Mouse (Mus musculus) regulatory T cell (primary cell): ENCODE measurements around the gene Prkg1.

Source experiments
- in situ Hi-C: fragments of 300-600 bp; cut with MboI, MseI; formaldehyde crosslinking; loops from one replicate; pipeline ENCODE4 v1.15.1; 2025; ENCODE audit warnings: high pct_unique_total_duplicates

Prkg1 gene

DNA sequence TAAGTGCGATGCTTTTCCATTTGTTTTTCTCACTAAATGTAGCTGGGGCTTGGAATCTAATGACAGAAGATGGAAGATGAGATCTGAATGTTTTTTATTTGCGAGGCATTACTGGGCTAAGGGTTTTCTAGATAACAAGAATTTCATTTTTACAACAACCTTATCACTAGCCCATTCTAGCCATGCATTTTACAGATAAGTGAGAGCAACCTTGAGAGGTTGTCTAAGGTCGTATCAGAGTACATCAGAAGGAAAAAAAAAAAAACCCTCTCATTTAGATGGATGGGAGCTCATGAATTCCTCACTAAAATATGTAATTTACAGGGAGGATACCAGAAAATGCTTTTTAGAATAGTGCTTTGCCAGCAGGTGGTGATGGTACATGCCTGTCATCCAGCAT, 863.8 kb downstream of the Prkg1 start:
- in situ Hi-C loops: no loop called here

DNA sequence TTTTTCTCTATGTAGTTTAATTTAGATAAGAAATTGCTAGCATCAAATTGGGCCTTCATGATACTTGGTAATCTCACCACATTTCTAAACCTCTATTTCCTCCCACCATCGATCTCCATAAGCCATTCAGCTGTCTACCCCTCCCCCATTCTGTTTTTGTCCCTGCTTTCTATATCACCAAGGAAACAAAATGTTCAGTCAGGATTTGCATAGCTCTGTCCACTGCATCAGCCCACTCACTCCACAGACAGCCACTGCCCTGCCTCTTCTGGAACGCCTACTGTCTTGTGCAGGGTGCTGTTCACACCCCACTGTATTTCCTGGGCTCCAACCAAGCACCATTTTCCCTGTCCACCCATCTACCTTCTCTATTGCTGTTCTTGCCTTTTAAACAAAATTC, 874.5 kb downstream of the Prkg1 start:
- in situ Hi-C loops: no loop called here

DNA sequence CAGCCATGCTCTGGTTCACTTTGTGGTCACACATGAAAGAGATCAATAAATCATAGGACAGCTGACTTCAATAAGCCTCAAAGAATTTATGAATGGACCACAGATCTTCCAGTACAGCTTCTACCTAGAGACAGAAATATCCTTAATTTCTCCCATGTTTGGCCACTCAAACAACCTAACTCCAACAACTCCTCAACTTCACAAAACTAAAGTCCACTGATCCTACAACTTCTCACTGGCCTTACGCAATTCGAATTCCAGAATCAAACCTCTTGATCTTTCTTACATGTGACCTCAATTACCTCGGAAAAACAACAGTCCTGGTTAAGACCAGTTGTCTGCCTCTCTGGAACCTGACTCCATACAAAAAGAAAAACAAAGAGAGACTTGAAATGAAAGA, 875.0 kb downstream of the Prkg1 start:
- in situ Hi-C loops: no loop called here

DNA sequence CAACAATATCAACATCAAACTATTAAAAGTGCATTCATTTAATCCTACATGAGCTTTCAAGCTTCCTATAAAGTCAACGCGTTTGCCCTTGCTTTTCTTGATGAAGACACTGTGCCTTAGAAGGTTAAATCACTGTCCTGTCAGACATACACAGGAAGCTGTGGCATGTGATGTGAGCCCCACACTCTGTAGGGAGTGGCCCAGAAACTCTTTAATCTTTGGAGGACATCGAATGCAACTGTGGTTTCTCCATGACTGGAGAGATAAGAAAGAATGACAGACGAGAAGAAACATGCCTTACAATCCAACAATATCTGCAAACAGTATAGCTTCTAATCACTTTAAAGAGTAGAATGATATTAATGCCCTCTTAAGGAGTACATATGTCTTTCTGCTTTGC, 903.4 kb downstream of the Prkg1 start:
- in situ Hi-C loops: no loop called here

DNA sequence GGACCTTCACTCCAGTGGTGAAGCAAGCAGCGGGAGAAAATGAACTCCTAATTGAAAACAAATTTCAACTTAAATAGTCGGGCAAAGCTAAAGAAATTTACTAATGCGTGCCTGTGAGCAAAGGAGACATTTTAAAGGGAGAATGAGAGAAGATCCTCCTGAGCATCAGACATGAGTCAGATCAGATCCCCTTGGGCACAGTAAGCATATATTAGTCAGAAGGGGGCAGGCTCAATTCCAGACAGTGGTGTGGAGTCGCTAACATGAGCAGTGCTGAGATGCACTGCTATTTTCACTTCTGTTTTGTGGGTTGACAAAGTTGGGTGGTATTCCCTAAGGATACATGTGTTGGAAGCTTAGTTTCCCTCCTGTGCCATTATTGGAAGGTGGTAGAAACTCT, 913.8 kb downstream of the Prkg1 start:
- in situ Hi-C loops: no loop called here

DNA sequence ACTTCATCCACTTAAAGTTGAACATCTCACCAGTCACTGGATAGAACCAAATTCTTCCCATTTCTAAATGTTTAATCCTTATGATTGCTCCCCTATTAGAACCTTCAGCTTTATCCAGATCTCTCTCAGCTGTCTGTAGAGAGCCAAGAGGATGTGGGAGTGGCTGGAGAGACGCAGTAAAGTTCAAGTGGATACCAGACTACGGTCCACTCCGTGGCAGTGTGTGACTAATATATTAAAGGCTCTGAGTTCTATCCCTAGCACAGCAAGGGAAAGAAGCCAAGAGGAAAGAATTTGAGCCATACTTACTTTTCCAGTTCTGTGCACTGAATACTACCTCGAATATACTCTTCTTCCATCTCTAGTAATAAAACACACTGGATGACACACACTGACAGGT, 919.9 kb downstream of the Prkg1 start:
- in situ Hi-C loops: loop anchor here (10.0 to 25.0 kb wide), 2 partner anchors 420 to 917 kb away; partner anchors contain the start of gene Prkg1

- in situ Hi-C loops: loop anchor here (10.0 to 25.0 kb wide), 2 partner anchors 421 to 919 kb away; partner anchors contain the start of gene Prkg1
Observed at GRCm38 (mm10) chr19:30843637-30844036, 921.2 kb downstream of the Prkg1 start.

- in situ Hi-C loops: loop anchor here (10.0 to 25.0 kb wide), 2 partner anchors 422 to 919 kb away; partner anchors contain the start of gene Prkg1
Observed at GRCm38 (mm10) chr19:30843052-30843564, 921.7 kb downstream of the Prkg1 start.

DNA sequence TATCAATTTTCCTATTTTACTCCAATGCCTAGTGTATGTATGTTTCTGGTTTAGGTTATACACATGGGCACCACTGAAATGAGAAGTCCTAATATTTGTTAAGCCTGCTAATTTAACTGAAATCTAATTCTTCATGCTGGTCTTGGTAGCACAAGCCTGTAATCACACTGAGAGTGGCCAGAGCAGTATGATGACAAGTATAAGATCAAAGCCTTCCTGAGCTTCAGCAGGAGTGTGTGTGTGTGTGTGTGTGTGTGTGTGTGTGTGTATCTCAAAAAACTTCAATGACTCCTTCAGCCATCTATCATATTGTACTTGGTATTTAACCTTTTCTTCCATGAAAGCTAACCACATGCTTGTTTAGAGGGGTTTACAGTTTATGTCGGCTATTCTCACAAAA, 922.2 kb downstream of the Prkg1 start:
- in situ Hi-C loops: loop anchor here (10.0 to 25.0 kb wide), 2 partner anchors 422 to 920 kb away; partner anchors contain the start of gene Prkg1

GRCm38 (mm10) chr19:30833045-30833651, 931.7 kb downstream of the Prkg1 start:
- in situ Hi-C loops: loop anchor here (25.0 kb wide), 1 partner anchor 929 kb away; the partner anchor contains the start of gene Prkg1

DNA sequence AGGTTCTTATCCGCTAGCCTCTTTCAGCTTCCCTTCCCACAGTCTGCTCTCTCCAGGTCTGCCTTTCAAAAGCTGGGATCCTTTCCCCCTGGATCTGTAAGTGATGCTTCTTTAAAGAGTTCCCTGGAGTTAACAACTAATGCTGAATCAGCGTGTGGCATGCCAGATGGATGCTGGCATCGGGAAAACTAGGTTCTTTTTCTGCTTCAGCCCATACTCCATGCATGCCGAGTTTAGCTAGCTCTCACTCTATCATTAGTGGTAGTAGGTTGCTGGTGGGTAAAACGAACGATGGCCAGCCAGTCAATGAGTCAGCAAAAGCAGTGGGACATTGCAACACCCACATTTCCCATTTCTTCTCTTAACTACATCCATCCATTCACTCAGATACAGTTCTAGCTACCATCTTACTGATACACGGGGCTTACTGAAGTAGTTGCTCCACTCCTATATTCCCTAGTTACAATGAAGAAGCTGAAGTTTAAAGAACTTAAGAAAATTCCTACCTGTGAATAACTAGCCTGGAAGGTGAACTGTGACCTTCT, 935.5 kb downstream of the Prkg1 start:
- in situ Hi-C loops: loop anchor here (25.0 kb wide), 1 partner anchor 933 kb away; the partner anchor contains the start of gene Prkg1

GRCm38 (mm10) chr19:30827820-30828219, 937.0 kb downstream of the Prkg1 start:
- in situ Hi-C loops: loop anchor here (25.0 kb wide), 1 partner anchor 934 kb away; the partner anchor contains the start of gene Prkg1

DNA sequence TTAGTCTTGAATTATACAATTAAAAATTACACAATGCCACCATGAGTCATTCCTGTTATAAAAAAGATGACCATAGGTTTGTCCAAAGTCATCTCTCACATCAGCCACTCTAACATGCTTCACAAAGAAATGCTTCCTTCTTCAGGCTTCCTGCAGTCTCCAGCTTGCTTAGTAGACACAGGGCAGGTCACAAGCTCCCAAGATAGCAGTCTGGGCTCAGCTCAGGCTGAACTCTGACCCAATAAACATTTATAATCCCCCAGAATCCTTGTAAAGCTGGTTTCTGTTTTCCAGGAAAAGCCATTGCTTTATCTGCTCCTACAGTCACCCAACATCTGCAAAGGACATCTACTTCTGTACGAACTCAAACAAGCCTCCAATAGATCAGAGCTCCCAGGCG, 938.7 kb downstream of the Prkg1 start:
- in situ Hi-C loops: loop anchor here (25.0 kb wide), 1 partner anchor 936 kb away; the partner anchor contains the start of gene Prkg1

DNA sequence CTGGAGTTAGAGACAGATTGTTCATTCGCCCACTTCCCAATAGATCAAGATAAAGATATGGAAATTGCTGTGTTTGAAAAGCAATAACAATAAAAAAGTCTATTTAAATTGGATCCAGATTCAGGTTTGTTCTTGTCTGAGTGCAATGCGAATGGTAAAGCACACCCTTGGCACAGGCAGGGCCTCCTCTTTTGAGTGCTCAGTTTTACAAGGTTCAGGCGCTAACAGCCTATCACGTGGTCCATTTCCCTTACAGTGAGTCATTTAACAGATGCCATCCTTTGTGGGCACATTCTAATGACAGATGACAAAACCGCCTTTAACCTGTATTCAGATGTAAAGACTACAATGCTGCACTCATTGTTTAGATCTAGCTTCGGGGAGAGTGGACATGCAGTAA, 949.2 kb downstream of the Prkg1 start:
- in situ Hi-C loops: no loop called here

GRCm38 (mm10) chr19:30806265-30806664, 958.6 kb downstream of the Prkg1 start:
- in situ Hi-C loops: no loop called here

DNA sequence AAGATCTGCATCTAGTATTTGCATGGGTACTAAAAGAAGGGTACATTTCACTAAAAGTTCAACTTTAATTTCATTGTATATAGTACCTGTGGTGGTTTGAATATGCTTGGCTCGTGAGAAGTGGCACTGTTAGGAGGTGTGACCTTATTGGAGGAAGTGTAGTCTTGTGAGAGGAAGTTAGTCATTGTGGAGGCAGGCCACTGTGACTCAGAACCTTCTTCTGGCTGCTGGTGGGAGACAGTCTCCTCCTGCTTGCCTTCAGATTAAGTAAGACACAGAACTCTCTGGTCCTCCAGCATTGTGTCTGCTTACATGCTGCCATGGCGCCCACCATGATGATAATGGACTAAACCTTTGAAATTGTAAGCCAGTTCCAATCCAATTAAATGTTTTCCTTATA, 984.0 kb downstream of the Prkg1 start:
- in situ Hi-C loops: loop anchor here (25.0 kb wide), 1 partner anchor 1756 kb away; no protein-coding TSS in a partner anchor

DNA sequence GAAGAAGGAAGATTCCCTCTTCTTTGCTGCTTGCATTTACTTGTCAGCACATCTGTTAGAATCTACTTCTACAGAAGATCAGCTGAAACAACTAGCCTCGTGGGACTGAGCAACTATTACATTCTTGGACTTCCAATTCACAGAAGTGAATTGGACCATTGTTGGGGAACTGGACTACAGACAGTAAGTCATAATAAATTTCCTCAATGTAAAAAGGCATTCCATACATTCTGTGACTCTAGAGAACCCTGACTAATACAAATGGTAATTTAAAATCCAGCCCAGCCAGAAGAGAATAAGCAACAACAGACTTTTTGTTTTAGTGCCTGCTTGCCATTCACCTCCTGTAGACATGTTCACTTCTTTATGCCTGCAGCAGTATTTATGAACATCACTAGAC, 996.5 kb downstream of the Prkg1 start:
- in situ Hi-C loops: no loop called here

DNA sequence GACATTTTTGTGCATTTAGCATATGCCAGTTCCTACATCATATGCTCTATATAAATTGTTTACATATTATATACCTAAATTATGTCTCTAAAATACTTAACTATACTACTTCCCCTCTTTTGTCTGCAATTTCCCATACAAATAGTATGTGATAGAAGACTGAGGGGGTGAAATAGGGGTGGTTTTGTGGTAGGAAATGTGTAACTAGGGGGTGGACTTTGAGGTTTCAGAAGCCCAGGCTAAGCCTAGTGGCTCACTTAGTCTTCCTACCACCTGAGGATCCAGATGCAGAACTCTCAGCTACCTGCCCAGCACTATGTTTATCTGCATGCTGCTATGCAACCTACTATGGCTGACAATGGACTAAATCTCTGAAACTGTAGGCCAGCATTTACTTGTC, 1020.4 kb downstream of the Prkg1 start:
- in situ Hi-C loops: no loop called here

- in situ Hi-C loops: no loop called here
Observed at GRCm38 (mm10) chr19:30699130-30699529, 1065.7 kb downstream of the Prkg1 start.

GRCm38 (mm10) chr19:30691258-30691657, 1073.6 kb downstream of the Prkg1 start:
- in situ Hi-C loops: no loop called here

GRCm38 (mm10) chr19:30690691-30691090, 1074.1 kb downstream of the Prkg1 start:
- in situ Hi-C loops: no loop called here

- in situ Hi-C loops: no loop called here
Observed at GRCm38 (mm10) chr19:30687942-30688341, 1076.9 kb downstream of the Prkg1 start.

DNA sequence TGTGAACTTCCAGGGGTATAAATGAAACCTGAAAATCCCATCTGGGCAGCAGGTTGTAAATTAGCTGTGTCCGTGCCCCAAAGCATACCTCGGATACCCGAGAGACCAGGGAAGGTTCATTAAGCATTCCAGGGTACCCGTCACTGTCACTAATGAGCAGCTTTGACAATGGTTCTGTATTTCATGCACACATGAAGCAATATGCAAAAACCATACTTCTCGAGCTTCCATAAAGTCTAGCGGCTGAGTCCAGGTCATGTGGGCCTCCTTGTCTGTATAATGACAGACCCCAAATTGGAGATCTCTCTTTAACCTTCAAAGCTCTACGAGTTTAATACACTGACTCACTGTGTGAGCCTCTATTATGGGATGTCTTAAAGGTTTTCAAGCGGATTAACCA, 1088.5 kb downstream of the Prkg1 start:
- in situ Hi-C loops: no loop called here
